8 mouse cellular contexts compared by ENCODE assay signal in genomic region chr14:54576241-54577088, GRCm38 (mm10). TPM values are rescaled to one million over a fixed set of nuclear protein-coding genes. Genes with fewer than 3 reads are reported as not detected.
DNase-seq lines count a peak whose midpoint lies in the region; ATAC-seq and TF ChIP-seq lines count a peak whose summit lies in the region.

No protein-coding gene starts in this region.

- ATAC-seq in lung, embryonic 14.5 days (ENCODE audit: insufficient read depth): 0 out of 2 replicates have a peak, but pooled peaks have one; percentile 0

- peak overlapping the region; percentile 95 for H3K9ac ChIP-seq in lung, embryonic 14.5 days

- H3K9me3 ChIP-seq in lung, embryonic 14.5 days (ENCODE audit: low read depth, low read length): no peaks in the 10 kb centered on the region
- no peaks in the 10 kb centered on the region for H3K9me3 ChIP-seq in limb, embryonic 10.5 days (replicated peaks)

- no peaks in the 10 kb centered on the region for H3K27me3 ChIP-seq in lung, embryonic 14.5 days (ENCODE audit: insufficient read depth, low read length)
- no peaks in the 10 kb centered on the region for H3K27me3 ChIP-seq in limb, embryonic 10.5 days (ENCODE audit: low read depth, poor library complexity, severe bottlenecking)

- no peak for TF ChIP-seq CTCF in lung, embryonic 14.5 days (IDR thresholded peaks at IDR 0.05; ENCODE audit: low read depth)

- DNase-seq in lung, embryonic 14.5 days: peak; percentile 54
- DNase-seq in lung, postnatal 10 days: no peak
- DNase-seq in heart, postnatal 14 days: peak; percentile 53 to 54
- peak; percentile 73 for DNase-seq in limb, embryonic 10.5 days (ENCODE audit: low spot score)
- peak; percentile 77 for DNase-seq in neural tube, embryonic 10.5 days (ENCODE audit: extremely low spot score, low spot score)
- DNase-seq in MN1 (ENCODE audit: low spot score): no peak
- DNase-seq in left cerebral cortex, postnatal 14 days (ENCODE audit: low spot score in 2 of 2): no peak

- under 1% methylated on average over 84 of the region's 84 CpGs for WGBS in lung, embryonic 14.5 days
- WGBS in limb, embryonic 10.5 days: under 1% methylated on average over 82 of the region's 84 CpGs

- H3K4me2 ChIP-seq in lung, embryonic 14.5 days: peak overlapping the region; percentile 76

- peak overlapping the region; percentile 95 for H3K27ac ChIP-seq in lung, embryonic 14.5 days (ENCODE audit: low read depth)
- H3K27ac ChIP-seq in brown adipose tissue, adult 24 weeks (replicated peaks; ENCODE audit: low read depth, low read length): peak overlapping the region; percentile 36
- peak overlapping the region; percentile 98 for H3K27ac ChIP-seq in limb, embryonic 10.5 days

- intact Hi-C loops in heart, postnatal 14 days (cut with DNase I): loop anchor here (5.0 kb wide), 2 partner anchors 49 to 349 kb away; no protein-coding TSS in a partner anchor
- intact Hi-C loops in left cerebral cortex, postnatal 14 days (cut with DNase I): loop anchor here (10.0 kb wide), 1 partner anchor 352 kb away; no protein-coding TSS in a partner anchor

- peaks cover 26% of the 10 kb centered on the region for H3K36me3 ChIP-seq in lung, embryonic 14.5 days (ENCODE audit: insufficient read depth)
- H3K36me3 ChIP-seq in limb, embryonic 10.5 days: peaks cover 34% of the 10 kb centered on the region

- H3K4me1 ChIP-seq in lung, embryonic 14.5 days (ENCODE audit: insufficient read depth): peaks cover 15% of the 10 kb centered on the region
- H3K4me1 ChIP-seq in brown adipose tissue, adult 24 weeks (ENCODE audit: control insufficient read depth, insufficient read depth, insufficient read length, low read length): no peaks in the 10 kb centered on the region; the same call in 1 of the 2 replicates
- peaks cover 51% of the 10 kb centered on the region for H3K4me1 ChIP-seq in limb, embryonic 10.5 days

- H3K4me3 ChIP-seq in lung, embryonic 14.5 days (ENCODE audit: low read depth, low read length): peak overlapping the region; percentile 92
- peak overlapping the region; percentile 67 for H3K4me3 ChIP-seq in brown adipose tissue, adult 24 weeks (ENCODE audit: insufficient read depth, low read depth, low read length)
- peak overlapping the region; percentile 98 for H3K4me3 ChIP-seq in limb, embryonic 10.5 days

RNA-seq across cellular contexts. Expression of gene Ajuba, which starts 0.9 kb away (rescaled TPM):
- 37.8 and 43.6 TPM in 2 replicates for polyA plus RNA-seq in lung, embryonic 14.5 days (2014; fragmentation: Nextera tagmentation; extraction: Ambion mirVana)
- 3.1 and 5.6 TPM in 2 replicates for polyA plus RNA-seq in brown adipose tissue, adult 24 weeks (2012; ENCODE audit: insufficient read depth, insufficient read length, missing spikeins)
- total RNA-seq in heart, postnatal 14 days (2021): 10 to 100 TPM; 10.2 to 10.7 TPM
- 70.1 and 75.3 TPM in 2 replicates for polyA plus RNA-seq in limb, embryonic 10.5 days (2016; fragmentation: Nextera tagmentation; extraction: Ambion mirVana)
- total RNA-seq in left cerebral cortex, postnatal 14 days (2021): 1 to 10 TPM; 2.7 to 3.1 TPM

RNA-seq across cellular contexts. Expression of gene Haus4, which starts 22.0 kb away (rescaled TPM):
- polyA plus RNA-seq in lung, embryonic 14.5 days (2014; fragmentation: Nextera tagmentation; extraction: Ambion mirVana): 53.0 and 60.3 TPM in 2 replicates
- 4.1 and 6.8 TPM in 2 replicates for polyA plus RNA-seq in brown adipose tissue, adult 24 weeks (2012; ENCODE audit: insufficient read depth, insufficient read length, missing spikeins)
- 1 to 10 TPM; 5.2 to 6.1 TPM for total RNA-seq in heart, postnatal 14 days (2021)
- polyA plus RNA-seq in limb, embryonic 10.5 days (2016; fragmentation: Nextera tagmentation; extraction: Ambion mirVana): 57.5 and 63.0 TPM in 2 replicates
- 1 to 10 TPM; 2.4 to 4.9 TPM for total RNA-seq in left cerebral cortex, postnatal 14 days (2021)

RNA-seq across cellular contexts. Expression of gene 4931414P19Rik, which starts 29.3 kb away (rescaled TPM):
- polyA plus RNA-seq in lung, embryonic 14.5 days (2014; fragmentation: Nextera tagmentation; extraction: Ambion mirVana): 8.3 and 9.4 TPM in 2 replicates
- polyA plus RNA-seq in brown adipose tissue, adult 24 weeks (2012; ENCODE audit: insufficient read depth, insufficient read length, missing spikeins): 2.6 and 5.2 TPM in 2 replicates
- 1 to 10 TPM; 5.0 to 6.0 TPM for total RNA-seq in heart, postnatal 14 days (2021)
- polyA plus RNA-seq in limb, embryonic 10.5 days (2016; fragmentation: Nextera tagmentation; extraction: Ambion mirVana): 11.1 and 13.5 TPM in 2 replicates
- 1 to 10 TPM; 4.4 to 7.4 TPM for total RNA-seq in left cerebral cortex, postnatal 14 days (2021)

RNA-seq across cellular contexts. Expression of gene Psmb5, which starts 41.4 kb away (rescaled TPM):
- 374 and 393 TPM in 2 replicates for polyA plus RNA-seq in lung, embryonic 14.5 days (2014; fragmentation: Nextera tagmentation; extraction: Ambion mirVana)
- polyA plus RNA-seq in brown adipose tissue, adult 24 weeks (2012; ENCODE audit: insufficient read depth, insufficient read length, missing spikeins): 231 and 291 TPM in 2 replicates
- total RNA-seq in heart, postnatal 14 days (2021): 100 to 1,000 TPM; 186 to 196 TPM
- 508 and 553 TPM in 2 replicates for polyA plus RNA-seq in limb, embryonic 10.5 days (2016; fragmentation: Nextera tagmentation; extraction: Ambion mirVana)
- 100 to 1,000 TPM; 185 to 188 TPM for total RNA-seq in left cerebral cortex, postnatal 14 days (2021)

RNA-seq across cellular contexts. Expression of gene Psmb11, which starts 44.8 kb away (rescaled TPM):
- not detected in 2 replicates for polyA plus RNA-seq in lung, embryonic 14.5 days (2014; fragmentation: Nextera tagmentation; extraction: Ambion mirVana)
- not detected in 2 replicates for polyA plus RNA-seq in brown adipose tissue, adult 24 weeks (2012; ENCODE audit: insufficient read depth, insufficient read length, missing spikeins)
- total RNA-seq in heart, postnatal 14 days (2021): 1 to 10 TPM in 1 of 2 experiments, not detected in 1; 1.1 TPM
- 0.13 and 0.14 TPM in 2 replicates for polyA plus RNA-seq in limb, embryonic 10.5 days (2016; fragmentation: Nextera tagmentation; extraction: Ambion mirVana)
- under 1 TPM in 1 of 2 experiments, not detected in 1; 0.30 TPM for total RNA-seq in left cerebral cortex, postnatal 14 days (2021)

Comparison
In these comparisons a context has a peak if more than half of its experiments do, and no peak if none do; other contexts are left out.
1. DNase-seq: peak in lung, embryonic 14.5 days (single experiment), heart, postnatal 14 days (2 of 2), limb, embryonic 10.5 days (single experiment) and neural tube, embryonic 10.5 days (single experiment); none in lung, postnatal 10 days (single experiment), MN1 (single experiment) and left cerebral cortex, postnatal 14 days (0 of 2).
2. H3K27ac ChIP-seq: peak in every context shown above with its lines; median percentile 98 in limb, embryonic 10.5 days; 95 in lung, embryonic 14.5 days; 36 in brown adipose tissue, adult 24 weeks.
3. Peak in every context shown above with its lines, with median percentiles within 50 percentile points of each other: H3K4me3 ChIP-seq.